Mouse (Mus musculus): ENCODE data around the gene Mmp7. TPM values are rescaled to one million over a fixed set of nuclear protein-coding genes. Genes with fewer than 3 reads are reported as not detected.
A peak's percentile ranks its signal among the peaks of the same experiment; 100 is the strongest.

Gene Mmp7
- total and polyA plus RNA-seq, 3 experiments: not detected

DNA sequence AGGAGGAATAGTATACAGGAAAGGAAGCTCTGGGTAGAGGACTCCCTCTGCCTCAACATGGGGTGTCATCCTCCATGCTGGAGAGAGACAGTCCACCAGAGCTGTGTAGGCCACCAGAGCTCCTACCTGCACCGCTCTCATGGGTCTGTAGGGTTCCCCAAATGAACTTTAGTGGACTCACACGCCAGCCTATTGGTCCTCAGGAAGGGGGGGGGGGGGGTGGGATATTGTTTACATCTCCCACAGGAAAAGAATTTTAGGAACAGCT lies 23.0 kb downstream of the Mmp7 start:
- no peak for DNase-seq (ENCODE audit: low spot score)
- H3K4me3 ChIP-seq (ENCODE audit: low read depth, low read length): no peak overlapping the region
- H3K36me3 ChIP-seq (replicated peaks): no peaks in the 10 kb centered on the region
- no peaks in the 10 kb centered on the region for H3K9me3 ChIP-seq (replicated peaks)
- H3K4me1 ChIP-seq (ENCODE audit: insufficient read depth, low read depth, low read length): peaks cover 12% of the 10 kb centered on the region; the same call in 1 of the 2 replicates
- ATAC-seq (ENCODE audit: extremely low read depth, insufficient number of reproducible peaks, low FRiP score, poor library complexity, severe bottlenecking): no peak
- H3K27me3 ChIP-seq (ENCODE audit: insufficient read depth, low read length): peaks cover 12% of the 10 kb centered on the region
- TF ChIP-seq CTCF (IDR thresholded peaks at IDR 0.05; ENCODE audit: low read depth, low read length): no peak
- TF ChIP-seq GATA2 (IDR thresholded peaks at IDR 0.05; ENCODE audit: borderline replicate concordance, low read depth, low read length): no peak
- no peak for TF ChIP-seq TAL1 (conservative IDR thresholded peaks at IDR 0.05; ENCODE audit: low read depth, low read length)
- TF ChIP-seq GATA1 (IDR thresholded peaks at IDR 0.05; ENCODE audit: borderline replicate concordance, low read length): no peak
- TF ChIP-seq POLR2AphosphoS5 (IDR thresholded peaks at IDR 0.05; ENCODE audit: insufficient replicate concordance, low read depth, low read length): no peak

GRCm38 (mm10) chr9:7721543-7721942 lies 29.7 kb downstream of the Mmp7 start:
- peaks cover 20% of the 10 kb centered on the region; the same call in 1 of the 2 replicates for H3K27me3 ChIP-seq (ENCODE audit: insufficient read depth, low read length)
- TF ChIP-seq GATA2 (IDR thresholded peaks at IDR 0.05; ENCODE audit: borderline replicate concordance, low read depth, low read length): no peak
- peaks cover 14% of the 10 kb centered on the region for H3K4me1 ChIP-seq (ENCODE audit: insufficient read depth, low read depth, low read length)
- no peaks in the 10 kb centered on the region for H3K36me3 ChIP-seq (replicated peaks)
- H3K4me3 ChIP-seq (ENCODE audit: low read depth, low read length): no peak overlapping the region
- ATAC-seq (ENCODE audit: extremely low read depth, insufficient number of reproducible peaks, low FRiP score, poor library complexity, severe bottlenecking): no peak
- DNase-seq (ENCODE audit: low spot score): no peak
- H3K9me3 ChIP-seq (replicated peaks): no peaks in the 10 kb centered on the region

- no peak for TF ChIP-seq GATA2 (IDR thresholded peaks at IDR 0.05; ENCODE audit: borderline replicate concordance, low read depth, low read length)
- TF ChIP-seq TAL1 (conservative IDR thresholded peaks at IDR 0.05; ENCODE audit: low read depth, low read length): peak; percentile 52; the same call in 1 of the 2 replicates
- ATAC-seq (ENCODE audit: extremely low read depth, insufficient number of reproducible peaks, low FRiP score, poor library complexity, severe bottlenecking) (peak; percentile 97), DNase-seq (ENCODE audit: low spot score) (peak; percentile 12)
- H3K36me3 ChIP-seq (replicated peaks): no peaks in the 10 kb centered on the region
- peaks cover 22% of the 10 kb centered on the region for H3K4me1 ChIP-seq (ENCODE audit: insufficient read depth, low read depth, low read length)
- H3K4me3 ChIP-seq (ENCODE audit: low read depth, low read length): peak overlapping the region; percentile 25; the same call in 1 of the 2 replicates
- no peaks in the 10 kb centered on the region for H3K27me3 ChIP-seq (ENCODE audit: insufficient read depth, low read length)
- no peaks in the 10 kb centered on the region for H3K9me3 ChIP-seq (replicated peaks)
These were observed 37.1 kb downstream of the Mmp7 start for GRCm38 (mm10) chr9:7728997-7729396.

GRCm38 (mm10) chr9:7742696-7743095 lies 50.8 kb downstream of the Mmp7 start:
- Histone ChIP-seq H3K9me3 (replicated peaks) (no peaks in the 10 kb centered on the region), H3K36me3 (replicated peaks) (no peaks in the 10 kb centered on the region), H3K27me3 (ENCODE audit: insufficient read depth, low read length) (peaks cover 12% of the 10 kb centered on the region), H3K4me3 (ENCODE audit: low read depth, low read length) (no peak overlapping the region), H3K4me1 (ENCODE audit: insufficient read depth, low read depth, low read length) (peaks cover 7% of the 10 kb centered on the region; the same call in 1 of the 2 replicates)
- DNase-seq (ENCODE audit: low spot score) (no peak), ATAC-seq (ENCODE audit: extremely low read depth, insufficient number of reproducible peaks, low FRiP score, poor library complexity, severe bottlenecking) (no peak)
- no peak for TF ChIP-seq GATA1 (IDR thresholded peaks at IDR 0.05; ENCODE audit: borderline replicate concordance, low read length)
- no peak for TF ChIP-seq POLR2AphosphoS5 (IDR thresholded peaks at IDR 0.05; ENCODE audit: insufficient replicate concordance, low read depth, low read length)
- no peak for TF ChIP-seq TAL1 (conservative IDR thresholded peaks at IDR 0.05; ENCODE audit: low read depth, low read length)
- no peak for TF ChIP-seq CTCF (IDR thresholded peaks at IDR 0.05; ENCODE audit: low read depth, low read length)
- TF ChIP-seq GATA2 (IDR thresholded peaks at IDR 0.05; ENCODE audit: borderline replicate concordance, low read depth, low read length): no peak

DNA sequence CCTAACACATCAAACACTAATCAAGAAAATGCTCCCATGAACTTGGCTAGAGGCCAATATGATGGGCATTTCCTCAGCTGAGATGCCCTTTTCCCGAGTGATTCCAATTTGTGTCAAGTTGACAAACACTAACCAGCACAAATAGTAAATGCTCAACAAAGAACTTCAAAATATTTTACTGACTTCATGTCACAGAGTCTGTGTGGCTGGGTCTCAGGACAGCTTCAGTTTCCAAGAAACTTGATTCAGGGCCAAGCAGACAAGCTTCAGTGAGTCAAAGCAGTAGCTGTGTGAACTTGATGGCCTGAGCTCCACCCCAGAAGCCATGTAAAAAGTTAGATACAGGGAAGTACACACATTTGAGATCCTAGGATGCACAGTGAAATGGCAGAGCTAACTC lies 52.3 kb downstream of the Mmp7 start:
- TF ChIP-seq POLR2AphosphoS5 (IDR thresholded peaks at IDR 0.05; ENCODE audit: insufficient replicate concordance, low read depth, low read length) (no peak), TAL1 (conservative IDR thresholded peaks at IDR 0.05; ENCODE audit: low read depth, low read length) (no peak), CTCF (IDR thresholded peaks at IDR 0.05; ENCODE audit: low read depth, low read length) (no peak), GATA2 (IDR thresholded peaks at IDR 0.05; ENCODE audit: borderline replicate concordance, low read depth, low read length) (no peak), GATA1 (IDR thresholded peaks at IDR 0.05; ENCODE audit: borderline replicate concordance, low read length) (no peak)
- Histone ChIP-seq H3K36me3 (replicated peaks) (no peaks in the 10 kb centered on the region), H3K4me3 (ENCODE audit: low read depth, low read length) (no peak overlapping the region), H3K9me3 (replicated peaks) (no peaks in the 10 kb centered on the region), H3K27me3 (ENCODE audit: insufficient read depth, low read length) (peaks cover 16% of the 10 kb centered on the region), H3K4me1 (ENCODE audit: insufficient read depth, low read depth, low read length) (peaks cover 7% of the 10 kb centered on the region; the same call in 1 of the 2 replicates)
- ATAC-seq (ENCODE audit: extremely low read depth, insufficient number of reproducible peaks, low FRiP score, poor library complexity, severe bottlenecking) (no peak), DNase-seq (ENCODE audit: low spot score) (no peak)

DNA sequence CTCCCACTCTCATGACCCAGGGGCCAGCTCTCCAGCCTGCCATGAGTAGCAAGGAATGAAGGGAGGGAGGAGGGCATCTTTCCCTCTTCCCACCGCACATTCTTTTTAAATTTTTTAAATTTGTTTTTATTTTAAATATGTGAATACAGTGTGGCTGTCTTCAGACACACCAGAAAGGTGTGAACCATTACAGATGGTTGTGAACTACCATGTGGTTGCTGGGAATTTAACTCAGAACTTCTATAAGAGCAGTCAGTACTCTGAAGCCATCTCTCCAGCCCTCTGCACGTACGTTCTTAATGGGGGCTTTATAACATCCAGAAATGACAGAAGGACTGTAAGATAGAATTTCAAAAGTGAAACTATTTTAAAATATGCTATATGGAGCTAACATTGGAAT lies 57.0 kb downstream of the Mmp7 start:
- TF ChIP-seq POLR2AphosphoS5 (IDR thresholded peaks at IDR 0.05; ENCODE audit: insufficient replicate concordance, low read depth, low read length) (no peak), TAL1 (conservative IDR thresholded peaks at IDR 0.05; ENCODE audit: low read depth, low read length) (no peak), GATA1 (IDR thresholded peaks at IDR 0.05; ENCODE audit: borderline replicate concordance, low read length) (no peak), CTCF (IDR thresholded peaks at IDR 0.05; ENCODE audit: low read depth, low read length) (no peak), GATA2 (IDR thresholded peaks at IDR 0.05; ENCODE audit: borderline replicate concordance, low read depth, low read length) (no peak)
- DNase-seq (ENCODE audit: low spot score): no peak
- no peak overlapping the region for H3K4me3 ChIP-seq (ENCODE audit: low read depth, low read length)
- peaks cover 12% of the 10 kb centered on the region for H3K27me3 ChIP-seq (ENCODE audit: insufficient read depth, low read length)
- no peak for ATAC-seq (ENCODE audit: extremely low read depth, insufficient number of reproducible peaks, low FRiP score, poor library complexity, severe bottlenecking)
- H3K9me3 ChIP-seq (replicated peaks): no peaks in the 10 kb centered on the region
- H3K4me1 ChIP-seq (ENCODE audit: insufficient read depth, low read depth, low read length): peaks cover 7% of the 10 kb centered on the region; the same call in 1 of the 2 replicates
- no peaks in the 10 kb centered on the region for H3K36me3 ChIP-seq (replicated peaks)

Other genes starting within 250 kb of the Mmp7 start
- gene Mmp3, start 246.3 kb upstream of the Mmp7 start, total RNA-seq (2014; fragmentation: Nextera tagmentation): not detected in 2 replicates
- gene Mmp3, start 246.3 kb upstream of the Mmp7 start, total RNA-seq (2017): 0.05 and 0.06 TPM in 2 replicates
- not detected in 2 replicates for gene Mmp3, start 246.3 kb upstream of the Mmp7 start, polyA plus RNA-seq (2012)
- not detected in 2 replicates for gene Mmp10, start 189.7 kb upstream of the Mmp7 start, total RNA-seq (2014; fragmentation: Nextera tagmentation)
- 0.05 TPM in 1 of 2 replicates, not detected in the other for gene Mmp10, start 189.7 kb upstream of the Mmp7 start, total RNA-seq (2017)
- not detected in 2 replicates for gene Mmp10, start 189.7 kb upstream of the Mmp7 start, polyA plus RNA-seq (2012)
- gene Mmp8, start 133.6 kb upstream of the Mmp7 start, total RNA-seq (2014; fragmentation: Nextera tagmentation): not detected in 2 replicates
- gene Mmp8, start 133.6 kb upstream of the Mmp7 start, total RNA-seq (2017): 0.52 and 0.71 TPM in 2 replicates
- gene Mmp8, start 133.6 kb upstream of the Mmp7 start, polyA plus RNA-seq (2012): 0.03 and 0.20 TPM in 2 replicates
- 0.68 TPM in 1 of 2 replicates, not detected in the other for gene Mmp27, start 120.7 kb upstream of the Mmp7 start, total RNA-seq (2014; fragmentation: Nextera tagmentation)
- 3.4 and 3.5 TPM in 2 replicates for gene Mmp27, start 120.7 kb upstream of the Mmp7 start, total RNA-seq (2017)
- not detected in 2 replicates for gene Mmp27, start 120.7 kb upstream of the Mmp7 start, polyA plus RNA-seq (2012)
- not detected in 2 replicates for gene Mmp20, start 63.9 kb upstream of the Mmp7 start, total RNA-seq (2014; fragmentation: Nextera tagmentation)
- not detected in 2 replicates for gene Mmp20, start 63.9 kb upstream of the Mmp7 start, total RNA-seq (2017)
- not detected in 2 replicates for gene Mmp20, start 63.9 kb upstream of the Mmp7 start, polyA plus RNA-seq (2012)
- gene Tmem123, start 72.0 kb downstream of the Mmp7 start, total RNA-seq (2014; fragmentation: Nextera tagmentation): 120 and 137 TPM in 2 replicates
- 105 and 118 TPM in 2 replicates for gene Tmem123, start 72.0 kb downstream of the Mmp7 start, total RNA-seq (2017)
- 35.3 and 49.4 TPM in 2 replicates for gene Tmem123, start 72.0 kb downstream of the Mmp7 start, polyA plus RNA-seq (2012)
- 64.3 and 71.4 TPM in 2 replicates for gene Birc2, start 145.0 kb downstream of the Mmp7 start, total RNA-seq (2014; fragmentation: Nextera tagmentation)
- 46.4 and 50.9 TPM in 2 replicates for gene Birc2, start 145.0 kb downstream of the Mmp7 start, total RNA-seq (2017)
- gene Birc2, start 145.0 kb downstream of the Mmp7 start, polyA plus RNA-seq (2012): 10.9 and 14.3 TPM in 2 replicates
- 71.2 and 74.7 TPM in 2 replicates for gene Birc3, start 181.1 kb downstream of the Mmp7 start, total RNA-seq (2014; fragmentation: Nextera tagmentation)
- gene Birc3, start 181.1 kb downstream of the Mmp7 start, total RNA-seq (2017): 57.9 and 59.2 TPM in 2 replicates
- gene Birc3, start 181.1 kb downstream of the Mmp7 start, polyA plus RNA-seq (2012): 9.1 and 9.3 TPM in 2 replicates